Mouse (Mus musculus) layer of hippocampus, adult 2 months (tissue): ENCODE measurements around the gene Chek2. TPM values are rescaled to one million over a fixed set of nuclear protein-coding genes. Genes with fewer than 3 reads are reported as not detected.

ENCODE experiments used
- DNase-seq, 2 experiments: peaks; one replicate each; pipeline ENCODE4 v3.0.0; 2022; ENCODE audit warnings: low spot score in 2 of 2
- H3K27ac ChIP-seq: fragments of 200-600 bp; 2 replicates; pipeline ENCODE4 v1.8.1; 2022
- H3K4me3 ChIP-seq: fragments of 200-600 bp; 2 replicates; pipeline ENCODE4 v1.8.1; 2022; ENCODE audit warnings: mild to moderate bottlenecking
- CTCF ChIP-seq: fragments of 200-600 bp; conservative IDR thresholded peaks from 2 replicates; pipeline ENCODE4 v1.8.1; 2022; ENCODE audit warnings: antibody characterized with exemption, mild to moderate bottlenecking, moderate library complexity
- total RNA-seq, 2 experiments: library from RNA; stranded (reverse); gene quantifications; 2 replicates each; pipeline ENCODE4 v1.2.3; 2021

Chek2 gene
- total RNA-seq, 2 experiments from 2014 or later: 0.56 to 2.8 TPM

DNA sequence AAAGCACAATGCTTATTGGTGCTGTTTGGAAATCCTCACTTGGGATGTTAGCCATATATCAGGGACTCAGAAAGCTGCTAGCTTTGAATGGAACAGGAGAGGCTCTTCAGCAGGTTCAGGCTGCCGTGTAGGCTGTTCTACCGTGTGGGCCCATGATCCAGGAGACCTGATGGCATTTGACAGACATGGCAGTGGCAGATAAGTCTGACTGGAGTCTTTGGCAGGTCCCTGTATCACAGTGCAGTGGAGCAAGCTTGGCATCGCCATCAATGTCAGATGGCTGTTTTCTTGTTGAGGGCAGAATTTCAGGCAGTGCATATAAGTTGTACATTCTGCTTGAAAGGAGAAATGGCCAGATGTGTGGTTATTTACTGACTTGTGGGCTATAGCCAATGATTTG lies 50.8 kb downstream of the Chek2 start:
- no peak overlapping the region for H3K4me3 ChIP-seq
- TF ChIP-seq CTCF: no peak
- H3K27ac ChIP-seq: no peak overlapping the region
- no peak for DNase-seq

DNA sequence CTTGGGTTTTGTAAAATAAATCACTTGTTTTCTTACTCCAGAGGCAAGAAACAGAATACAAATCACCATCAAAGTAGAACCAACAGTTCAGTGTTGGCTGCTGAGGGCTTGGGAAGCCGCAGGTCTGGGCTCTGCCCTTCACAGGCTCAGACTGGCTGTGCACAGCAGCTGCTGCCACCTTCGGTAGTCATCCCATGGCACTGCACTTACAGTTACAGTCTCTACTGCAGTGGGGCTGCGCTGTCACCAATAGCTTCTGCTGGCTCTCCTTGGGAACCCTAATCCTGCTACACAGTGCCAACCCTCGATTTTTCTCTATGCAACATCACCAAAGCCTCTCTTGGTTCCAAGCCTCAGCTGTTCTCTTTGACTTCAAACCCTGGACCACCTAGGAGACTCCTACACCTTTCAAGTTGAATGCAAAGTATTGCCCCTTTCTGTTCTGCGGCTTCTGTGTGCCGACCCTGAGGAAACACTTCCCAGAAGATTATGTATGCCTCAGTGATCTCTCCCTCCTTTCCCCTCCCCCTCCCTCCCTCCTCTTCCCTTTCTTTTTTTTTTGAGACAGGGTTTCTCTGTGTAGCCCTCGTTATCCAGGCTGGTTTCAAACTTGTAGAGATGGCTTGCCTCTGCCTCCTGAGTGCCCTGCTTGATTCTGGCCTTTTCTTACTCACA lies 57.5 kb downstream of the Chek2 start:
- Histone ChIP-seq H3K4me3 (no peak overlapping the region), H3K27ac (no peak overlapping the region)
- no peak for TF ChIP-seq CTCF
- DNase-seq: no peak

DNA sequence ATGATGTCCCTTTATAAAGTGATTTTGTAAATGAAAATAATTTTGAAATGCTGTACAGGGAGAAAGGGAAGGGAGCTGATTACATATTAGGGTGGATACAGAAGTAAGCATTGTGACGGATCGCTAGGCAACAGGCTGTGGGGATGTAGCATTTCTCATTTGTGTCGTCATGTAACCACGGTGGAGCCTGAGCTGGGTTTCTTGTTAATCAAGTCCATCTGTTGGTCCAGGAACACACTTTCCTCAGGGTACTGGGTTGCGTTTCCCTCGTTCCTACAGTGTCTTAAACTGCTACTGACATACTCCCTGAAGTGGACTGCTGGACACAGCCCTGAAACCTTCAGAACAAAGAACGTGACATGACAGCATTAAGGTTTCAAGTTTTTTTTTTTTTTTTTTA lies 58.4 kb downstream of the Chek2 start:
- no peak for TF ChIP-seq CTCF
- Histone ChIP-seq H3K27ac (no peak overlapping the region), H3K4me3 (no peak overlapping the region)
- DNase-seq: no peak

DNA sequence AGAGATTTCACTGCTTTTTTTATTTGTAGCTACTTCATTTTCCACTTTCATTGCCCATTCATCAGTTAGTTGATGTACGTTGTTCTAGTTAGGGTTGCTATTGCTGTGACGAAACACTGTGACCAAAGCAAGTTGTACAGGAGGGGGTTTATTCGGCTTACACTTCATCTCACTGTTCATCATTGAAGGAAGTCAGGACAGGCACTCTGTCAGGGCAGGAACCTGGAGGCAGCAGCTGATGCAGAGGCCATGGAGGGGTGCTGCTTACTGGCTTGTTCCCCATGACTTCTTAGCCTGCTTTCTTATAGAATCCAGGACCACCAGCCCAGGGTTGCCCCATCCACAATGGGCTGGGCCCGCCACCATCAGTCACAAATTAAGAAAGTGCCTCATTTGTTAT lies 59.0 kb downstream of the Chek2 start:
- Histone ChIP-seq H3K4me3 (no peak overlapping the region), H3K27ac (no peak overlapping the region)
- TF ChIP-seq CTCF: no peak
- no peak for DNase-seq

DNA sequence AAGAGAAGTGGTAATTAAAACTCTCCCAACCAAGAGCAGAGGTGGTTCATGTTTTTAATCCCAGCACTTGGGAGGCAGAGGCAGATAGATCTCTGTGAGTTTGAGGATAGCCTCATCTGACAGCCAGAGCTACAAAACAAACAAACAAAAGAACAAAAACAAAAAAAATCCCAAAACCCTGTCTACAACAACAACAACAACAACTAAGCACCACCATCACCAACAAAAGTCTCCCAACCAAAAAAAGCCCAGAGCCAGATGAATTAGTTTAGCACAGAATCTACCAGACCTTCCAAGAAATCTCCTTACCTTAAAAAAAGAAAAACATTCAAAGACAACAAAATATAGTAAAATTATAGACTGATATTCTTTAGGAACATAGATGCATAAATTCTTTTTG lies 60.6 kb downstream of the Chek2 start:
- DNase-seq: no peak
- H3K4me3 ChIP-seq: no peak overlapping the region
- H3K27ac ChIP-seq: no peak overlapping the region
- TF ChIP-seq CTCF: no peak

DNA sequence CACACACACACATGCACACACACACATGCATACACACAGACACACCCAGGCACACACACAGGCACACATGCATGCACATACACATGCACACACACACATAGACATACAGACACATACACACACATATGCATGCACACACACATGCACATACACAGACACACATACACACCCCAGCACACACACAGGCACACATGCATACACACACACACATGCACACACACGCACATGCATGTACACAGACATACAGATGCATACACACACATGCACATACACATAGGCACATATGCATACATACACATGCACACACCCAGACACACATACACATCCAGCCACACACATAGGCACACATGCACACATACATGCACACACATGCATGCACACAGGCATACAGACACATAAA lies 66.9 kb downstream of the Chek2 start:
- H3K27ac ChIP-seq: no peak overlapping the region
- TF ChIP-seq CTCF: no peak
- DNase-seq: no peak
- H3K4me3 ChIP-seq: no peak overlapping the region

DNA sequence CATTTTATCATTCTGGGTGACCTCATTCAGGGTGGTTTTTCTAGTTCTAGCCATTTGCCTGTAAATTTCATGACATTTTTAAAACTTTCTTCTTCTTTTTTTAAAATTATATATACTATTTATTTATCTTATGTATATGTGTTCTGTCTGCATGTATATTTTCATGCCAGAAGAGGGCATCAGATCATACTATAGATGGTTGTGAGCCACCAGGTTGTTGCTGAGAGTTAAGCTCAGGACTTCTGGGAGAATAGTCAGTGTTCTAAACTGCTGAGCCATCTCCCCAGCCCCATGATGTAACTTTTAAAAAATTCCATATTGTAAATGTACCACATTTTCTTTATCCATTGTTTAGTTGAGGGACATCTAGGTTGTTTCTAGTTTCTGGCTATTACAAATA lies 69.1 kb downstream of the Chek2 start:
- TF ChIP-seq CTCF: peak; percentile 34
- Histone ChIP-seq H3K27ac (no peak overlapping the region), H3K4me3 (no peak overlapping the region)
- DNase-seq: no peak

DNA sequence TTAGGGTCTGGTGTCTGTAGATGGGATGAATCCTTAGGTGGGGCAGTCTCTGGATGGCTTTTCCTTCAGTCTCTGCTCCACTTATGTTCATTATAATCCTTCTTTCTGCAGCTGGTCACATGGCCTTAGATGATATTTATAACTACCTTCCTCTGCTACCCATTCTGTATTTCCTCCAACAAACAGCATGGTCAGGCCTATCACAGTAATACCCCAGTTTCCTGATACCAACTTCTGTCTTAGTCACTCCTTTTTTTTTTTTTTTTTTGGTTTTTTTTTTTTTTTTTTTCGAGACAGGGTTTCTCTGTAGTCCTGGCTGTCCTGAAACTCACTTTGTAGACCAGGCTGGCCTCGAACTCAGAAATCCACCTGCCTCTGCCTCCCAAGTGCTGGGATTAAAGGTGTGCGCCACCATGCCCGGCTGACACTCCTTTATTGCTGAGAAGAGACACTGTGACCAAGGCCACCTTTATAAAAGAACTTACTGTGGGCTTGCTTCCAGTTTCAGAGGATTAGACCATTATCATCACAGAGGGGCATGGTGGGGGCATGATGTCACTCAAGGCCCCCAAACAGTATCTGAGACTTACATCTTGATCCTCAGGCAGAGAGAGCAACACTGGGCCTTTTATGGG lies 70.3 kb downstream of the Chek2 start:
- Histone ChIP-seq H3K27ac (no peak overlapping the region), H3K4me3 (no peak overlapping the region)
- no peak for DNase-seq
- no peak for TF ChIP-seq CTCF

DNA sequence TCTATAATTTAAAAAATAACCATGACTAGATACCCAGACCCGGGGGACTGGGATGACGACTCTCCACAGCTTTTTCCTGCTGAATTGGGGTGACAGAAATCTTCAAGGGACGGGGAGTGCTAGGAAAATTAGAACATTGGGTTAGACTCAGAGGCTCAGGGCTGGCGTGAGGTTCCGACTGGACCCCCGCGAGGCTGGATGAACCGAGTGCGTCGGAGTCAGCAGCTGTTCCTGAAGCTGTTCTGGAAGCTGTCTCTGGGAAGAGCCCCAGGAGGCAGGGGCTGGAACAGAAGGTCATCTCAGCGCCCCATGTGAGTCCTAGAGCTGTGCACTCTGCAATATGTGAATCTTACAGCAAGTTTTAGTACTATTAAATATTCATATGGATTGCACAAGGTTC lies 75.1 kb downstream of the Chek2 start:
- DNase-seq: no peak
- Histone ChIP-seq H3K27ac (no peak overlapping the region), H3K4me3 (no peak overlapping the region)
- no peak for TF ChIP-seq CTCF

DNA sequence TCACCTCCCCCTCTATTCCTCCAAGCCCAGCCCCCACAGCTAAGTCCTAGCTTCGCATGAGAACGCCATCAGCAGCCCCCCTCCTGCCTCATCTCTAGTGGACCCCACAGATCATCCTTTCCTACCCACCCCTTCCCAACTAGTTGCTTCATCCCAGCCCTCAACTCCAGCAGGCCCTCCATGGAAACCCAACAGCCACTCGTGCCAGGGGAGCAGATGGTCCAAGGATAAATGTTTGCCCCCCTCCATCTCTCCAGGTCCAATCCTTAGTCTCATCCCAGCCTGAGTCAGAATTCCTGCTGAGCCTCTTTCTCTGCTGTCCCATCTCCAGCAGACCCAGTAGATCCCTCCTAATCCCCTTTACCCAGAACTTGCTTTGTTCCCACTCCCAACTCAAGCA lies 76.5 kb downstream of the Chek2 start:
- TF ChIP-seq CTCF: no peak
- no peak for DNase-seq
- Histone ChIP-seq H3K27ac (no peak overlapping the region), H3K4me3 (no peak overlapping the region)

DNA sequence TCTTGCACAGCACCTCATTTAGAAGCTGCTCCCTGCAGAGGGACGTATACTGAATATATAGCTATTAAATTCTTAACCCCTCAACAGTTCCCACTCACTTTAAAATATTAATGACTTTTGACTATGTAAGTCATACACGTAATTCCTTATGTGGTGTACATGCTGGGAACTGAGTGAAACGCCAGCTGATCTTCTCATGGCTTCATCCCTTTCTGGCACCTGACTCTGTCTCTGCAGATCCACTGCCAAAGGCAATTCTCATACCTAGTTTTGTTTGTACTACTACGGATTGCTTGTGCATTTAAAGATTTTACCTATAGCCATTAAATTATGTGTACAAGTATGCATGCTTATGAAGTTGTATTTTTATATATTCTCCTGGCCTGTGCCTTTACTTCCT lies 79.8 kb downstream of the Chek2 start:
- TF ChIP-seq CTCF: no peak
- no peak for DNase-seq

DNA sequence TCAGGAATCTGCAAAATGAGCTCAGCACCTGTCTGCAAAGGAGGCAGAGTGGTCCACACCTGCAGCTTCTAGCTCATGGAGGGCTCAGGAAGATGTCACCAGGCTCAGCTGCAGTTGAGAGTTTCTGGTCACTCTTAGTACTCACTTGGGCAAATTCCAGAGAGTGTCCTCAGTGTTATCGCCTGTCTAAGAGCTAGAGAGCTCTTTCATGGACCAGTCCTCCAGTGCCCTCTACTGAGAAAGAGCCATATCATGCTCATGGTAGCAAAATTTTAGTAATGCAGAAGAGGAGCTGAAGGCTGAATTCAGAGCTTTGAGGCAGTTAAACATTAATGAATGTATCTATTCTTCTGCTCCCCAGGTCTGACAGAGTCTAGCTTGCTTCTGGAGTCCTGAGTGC lies 83.6 kb downstream of the Chek2 start:
- DNase-seq: peak; percentile 16 to 17
- Histone ChIP-seq H3K4me3 (no peak overlapping the region), H3K27ac (no peak overlapping the region)
- TF ChIP-seq CTCF: peak; percentile 81

More for the DNA sequence above, 79.8 kb downstream of the Chek2 start:
- no peak overlapping the region for H3K4me3 ChIP-seq
- no peak overlapping the region for H3K27ac ChIP-seq

Other genes starting within 250 kb of the Chek2 start
- gene Noc4l, start 186.6 kb upstream of the Chek2 start, total RNA-seq: 10 to 100 TPM; 23.4 to 23.8 TPM
- 10 to 100 TPM; 31.2 to 35.0 TPM for gene Ddx51, start 186.5 kb upstream of the Chek2 start, total RNA-seq
- 100 to 1,000 TPM; 104 to 114 TPM for gene Ep400, start 69.3 kb upstream of the Chek2 start, total RNA-seq
- gene Pus1, start 59.3 kb upstream of the Chek2 start, total RNA-seq: 10 to 100 TPM; 19.2 to 19.6 TPM
- gene Ulk1, start 29.9 kb upstream of the Chek2 start, total RNA-seq: 10 to 100 TPM; 70.0 to 72.8 TPM
- 10 to 100 TPM; 11.3 to 13.9 TPM for gene Hscb, start 202 bp upstream of the Chek2 start, total RNA-seq
- 10 to 100 TPM; 10.2 to 11.7 TPM for gene Ttc28, start 39.8 kb downstream of the Chek2 start, total RNA-seq